Mouse (Mus musculus): Measurements from ENCODE around the gene Ksr2. TPM values are rescaled to one million over a fixed set of nuclear protein-coding genes. Genes with fewer than 3 reads are reported as not detected.

The Ksr2 gene
- polyA plus RNA-seq, 1 experiment from 2014 or later = 0.16 TPM

DNA sequence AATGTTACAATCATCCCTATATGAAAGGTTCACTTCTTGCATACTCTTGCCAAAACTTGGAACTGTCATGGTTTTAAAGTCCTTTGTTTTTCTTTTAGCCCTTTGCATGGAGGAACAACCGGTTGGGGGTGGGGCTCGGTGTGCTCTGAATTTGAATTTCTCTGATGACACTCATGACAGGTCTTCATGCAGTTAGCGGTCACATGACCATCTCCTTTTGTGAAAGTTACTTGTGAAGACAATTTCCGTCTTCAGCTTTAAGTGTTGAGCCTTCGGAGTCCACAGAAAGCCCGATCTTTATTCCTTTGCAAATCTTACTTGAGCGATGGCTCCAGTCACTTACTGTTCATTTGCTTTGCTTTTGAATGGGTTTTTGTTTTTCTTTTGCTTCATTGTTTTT is 397.1 kb downstream of the Ksr2 start:
- H3K4me1 ChIP-seq (replicated peaks; ENCODE audit: control insufficient read depth, insufficient read depth) = no peaks in the 10 kb centered on the region
- H3K9me3 ChIP-seq (ENCODE audit: control insufficient read depth, low read length) = no peaks in the 10 kb centered on the region
- DNase-seq (ENCODE audit: low spot score) (no peak), ATAC-seq (ENCODE audit: low FRiP score, low TSS enrichment) (no peak)
- no peak overlapping the region for H3K27ac ChIP-seq (replicated peaks)
- TF ChIP-seq CTCF (IDR thresholded peaks at IDR 0.05; ENCODE audit: low read depth) = no peak
- TF ChIP-seq EP300 (optimal IDR thresholded peaks at IDR 0.05) = no peak
- H3K9ac ChIP-seq (ENCODE audit: low read length) = no peak overlapping the region
- no peak overlapping the region for H3K4me3 ChIP-seq (ENCODE audit: low read depth, low read length)
- no peaks in the 10 kb centered on the region for H3K36me3 ChIP-seq (ENCODE audit: control insufficient read depth, insufficient read depth, low read length)
- no peak overlapping the region for H3K4me2 ChIP-seq (replicated peaks; ENCODE audit: low read depth)
- WGBS = 86% methylated on average over 7 of the region's 7 CpGs
- no peaks in the 10 kb centered on the region for H3K27me3 ChIP-seq (ENCODE audit: control insufficient read depth, insufficient read depth, low read length)

DNA sequence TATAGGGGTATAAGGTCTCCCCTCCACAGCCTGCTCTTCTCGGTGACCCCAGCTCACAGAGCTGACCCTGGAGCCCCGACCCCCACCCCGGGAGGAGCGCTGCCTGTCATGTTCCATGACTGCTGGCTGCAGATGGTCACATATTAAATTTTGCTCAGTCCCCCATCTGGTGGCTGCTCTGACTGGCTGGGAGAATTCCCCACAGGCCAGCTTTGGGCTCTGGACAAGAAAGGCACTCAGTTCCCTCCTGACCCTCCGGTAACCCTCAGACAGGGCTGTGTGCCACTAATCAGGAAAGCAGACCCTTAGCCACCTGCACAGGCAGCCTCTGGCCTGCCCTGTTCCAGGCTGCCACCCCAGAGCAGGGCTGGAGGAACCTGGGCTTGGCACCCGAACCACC is 405.0 kb downstream of the Ksr2 start:
- Histone ChIP-seq H3K9me3 (ENCODE audit: control insufficient read depth, low read length) (no peaks in the 10 kb centered on the region), H3K36me3 (ENCODE audit: control insufficient read depth, insufficient read depth, low read length) (no peaks in the 10 kb centered on the region), H3K4me1 (replicated peaks; ENCODE audit: control insufficient read depth, insufficient read depth) (no peaks in the 10 kb centered on the region), H3K4me3 (ENCODE audit: low read depth, low read length) (no peak overlapping the region), H3K27ac (replicated peaks) (no peak overlapping the region), H3K27me3 (ENCODE audit: control insufficient read depth, insufficient read depth, low read length) (no peaks in the 10 kb centered on the region), H3K4me2 (replicated peaks; ENCODE audit: low read depth) (no peak overlapping the region), H3K9ac (ENCODE audit: low read length) (no peak overlapping the region)
- ATAC-seq (ENCODE audit: low FRiP score, low TSS enrichment) (no peak), DNase-seq (ENCODE audit: low spot score) (no peak)
- no peak for TF ChIP-seq EP300 (optimal IDR thresholded peaks at IDR 0.05)
- TF ChIP-seq CTCF (IDR thresholded peaks at IDR 0.05; ENCODE audit: low read depth) = no peak
- WGBS = 79% methylated on average over 6 of the region's 6 CpGs

DNA sequence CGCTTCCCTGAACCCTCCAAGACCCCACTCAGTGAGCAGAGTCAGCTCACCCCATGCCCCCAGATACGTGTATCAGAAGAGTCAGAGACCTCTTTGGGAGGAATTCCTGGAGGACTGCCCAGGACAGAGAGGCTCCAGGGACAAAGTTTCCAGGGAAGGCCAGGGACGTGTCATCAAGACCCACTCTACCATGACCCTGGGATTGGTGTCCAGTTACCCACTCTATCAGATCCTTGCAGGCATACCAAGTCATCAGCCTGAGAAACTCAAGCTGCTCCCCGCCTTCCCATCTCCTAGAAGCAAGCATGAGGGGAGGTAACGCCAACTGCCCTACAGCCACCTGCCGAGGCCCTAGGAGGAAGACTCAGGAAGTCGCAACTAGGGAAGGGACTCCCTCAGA is 406.6 kb downstream of the Ksr2 start:
- H3K9me3 ChIP-seq (ENCODE audit: control insufficient read depth, low read length) = no peaks in the 10 kb centered on the region
- no peak overlapping the region for H3K4me2 ChIP-seq (replicated peaks; ENCODE audit: low read depth)
- no peak overlapping the region for H3K4me3 ChIP-seq (ENCODE audit: low read depth, low read length)
- H3K27ac ChIP-seq (replicated peaks) = no peak overlapping the region
- ATAC-seq (ENCODE audit: low FRiP score, low TSS enrichment) = no peak
- H3K27me3 ChIP-seq (ENCODE audit: control insufficient read depth, insufficient read depth, low read length) = no peaks in the 10 kb centered on the region
- H3K4me1 ChIP-seq (replicated peaks; ENCODE audit: control insufficient read depth, insufficient read depth) = no peaks in the 10 kb centered on the region
- no peak for DNase-seq (ENCODE audit: low spot score)
- no peaks in the 10 kb centered on the region for H3K36me3 ChIP-seq (ENCODE audit: control insufficient read depth, insufficient read depth, low read length)
- no peak overlapping the region for H3K9ac ChIP-seq (ENCODE audit: low read length)
- 59% methylated on average over 7 of the region's 7 CpGs for WGBS
- TF ChIP-seq EP300 (optimal IDR thresholded peaks at IDR 0.05) = no peak
- no peak for TF ChIP-seq CTCF (IDR thresholded peaks at IDR 0.05; ENCODE audit: low read depth)

DNA sequence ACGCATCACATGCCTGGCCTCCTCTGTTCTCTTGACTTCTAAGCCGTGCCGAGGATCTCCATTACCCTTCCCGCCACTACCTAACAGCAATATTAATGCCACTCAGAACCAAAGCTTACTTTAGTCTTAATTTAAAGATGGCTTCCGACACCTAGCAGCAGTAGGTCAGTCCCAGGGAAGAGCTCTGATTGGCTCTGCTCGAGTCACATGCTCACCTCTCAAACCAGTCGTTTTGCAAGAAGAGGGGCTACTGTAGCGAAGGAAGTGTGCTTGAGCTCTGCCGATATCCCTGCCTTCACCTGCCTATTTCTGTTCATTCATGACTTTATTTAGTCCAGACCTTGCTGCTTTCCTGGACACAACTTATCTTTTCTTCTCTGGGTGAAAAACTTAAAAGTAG is 410.0 kb downstream of the Ksr2 start:
- Histone ChIP-seq H3K9me3 (ENCODE audit: control insufficient read depth, low read length) (no peaks in the 10 kb centered on the region), H3K9ac (ENCODE audit: low read length) (no peak overlapping the region), H3K4me3 (ENCODE audit: low read depth, low read length) (no peak overlapping the region), H3K4me1 (replicated peaks; ENCODE audit: control insufficient read depth, insufficient read depth) (no peaks in the 10 kb centered on the region), H3K36me3 (ENCODE audit: control insufficient read depth, insufficient read depth, low read length) (no peaks in the 10 kb centered on the region), H3K4me2 (replicated peaks; ENCODE audit: low read depth) (no peak overlapping the region), H3K27me3 (ENCODE audit: control insufficient read depth, insufficient read depth, low read length) (no peaks in the 10 kb centered on the region), H3K27ac (replicated peaks) (no peak overlapping the region)
- DNase-seq (ENCODE audit: low spot score) (no peak), ATAC-seq (ENCODE audit: low FRiP score, low TSS enrichment) (no peak)
- TF ChIP-seq CTCF (IDR thresholded peaks at IDR 0.05; ENCODE audit: low read depth) (no peak), EP300 (optimal IDR thresholded peaks at IDR 0.05) (no peak)
- 92% methylated on average over 9 of the region's 9 CpGs for WGBS

DNA sequence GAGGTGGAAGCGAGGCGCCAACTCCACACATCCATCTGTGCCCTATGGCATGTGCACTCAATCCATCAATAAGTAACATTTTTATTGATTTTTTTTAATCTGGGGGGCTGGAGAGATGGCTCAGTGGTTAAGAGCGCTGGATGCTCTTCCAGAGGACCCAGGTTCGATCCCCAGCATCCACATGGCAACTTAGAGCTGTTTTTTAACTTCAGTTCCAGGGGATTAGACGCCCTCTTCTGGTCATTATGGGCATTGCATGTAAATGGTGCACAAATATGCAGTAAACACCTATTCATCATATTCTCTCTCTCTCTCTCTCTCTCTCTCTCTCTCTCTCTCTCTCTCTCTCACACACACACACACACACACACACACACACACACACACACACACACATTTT is 410.7 kb downstream of the Ksr2 start:
- ATAC-seq (ENCODE audit: low FRiP score, low TSS enrichment) (no peak), DNase-seq (ENCODE audit: low spot score) (no peak)
- Histone ChIP-seq H3K4me2 (replicated peaks; ENCODE audit: low read depth) (no peak overlapping the region), H3K36me3 (ENCODE audit: control insufficient read depth, insufficient read depth, low read length) (no peaks in the 10 kb centered on the region), H3K9ac (ENCODE audit: low read length) (no peak overlapping the region), H3K27ac (replicated peaks) (no peak overlapping the region), H3K9me3 (ENCODE audit: control insufficient read depth, low read length) (no peaks in the 10 kb centered on the region), H3K4me1 (replicated peaks; ENCODE audit: control insufficient read depth, insufficient read depth) (no peaks in the 10 kb centered on the region), H3K4me3 (ENCODE audit: low read depth, low read length) (no peak overlapping the region), H3K27me3 (ENCODE audit: control insufficient read depth, insufficient read depth, low read length) (no peaks in the 10 kb centered on the region)
- TF ChIP-seq EP300 (optimal IDR thresholded peaks at IDR 0.05) (no peak), CTCF (IDR thresholded peaks at IDR 0.05; ENCODE audit: low read depth) (peak; percentile 60)
- 72% methylated on average over 5 of the region's 5 CpGs for WGBS

Other genes with a start within 250 kb of the Ksr2 start
- gene Pebp1, start 126.4 kb upstream of the Ksr2 start, polyA plus RNA-seq (2015; fragmentation: Nextera tagmentation; extraction: Ambion mirVana) = 394 and 400 TPM in 2 replicates
- 9.9 and 13.0 TPM in 2 replicates for gene Vsig10, start 94.9 kb upstream of the Ksr2 start, polyA plus RNA-seq (2015; fragmentation: Nextera tagmentation; extraction: Ambion mirVana)
- 50.0 and 50.3 TPM in 2 replicates for gene Wsb2, start 56.7 kb upstream of the Ksr2 start, polyA plus RNA-seq (2015; fragmentation: Nextera tagmentation; extraction: Ambion mirVana)
- 26.4 and 28.8 TPM in 2 replicates for gene Rfc5, start 25.0 kb upstream of the Ksr2 start, polyA plus RNA-seq (2015; fragmentation: Nextera tagmentation; extraction: Ambion mirVana)